Mouse (Mus musculus) fat pad, adult 2 months (tissue): ENCODE results near the gene Enkd1.

Experiments
- DNase-seq: peaks from one replicate; pipeline ENCODE4 v3.0.0-alpha.2; 2011; ENCODE audit warnings: low read depth, low spot score; ENCODE audit errors: extremely low read depth

Enkd1 gene

GRCm38 (mm10) chr8:105702731-105703415, 5.1 kb downstream of the Enkd1 start:
- no peak for DNase-seq

DNA sequence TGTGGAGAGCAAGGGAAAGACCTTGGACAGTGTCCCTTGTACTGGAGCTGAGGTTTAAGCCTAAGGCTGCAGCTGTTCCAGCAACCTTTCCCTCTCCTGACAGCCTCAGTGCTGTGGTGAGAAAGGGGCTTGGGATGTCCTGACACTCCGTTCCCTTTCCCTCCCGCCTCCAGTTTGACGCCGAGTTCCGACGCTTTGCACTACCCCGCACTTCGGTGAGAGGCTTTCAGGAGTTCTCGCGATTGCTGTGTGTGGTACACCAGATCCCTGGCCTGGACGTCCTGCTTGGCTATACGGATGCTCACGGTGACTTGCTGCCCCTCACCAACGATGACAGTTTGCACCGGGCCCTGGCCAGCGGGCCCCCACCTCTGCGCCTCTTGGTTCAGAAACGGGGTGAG, 6.0 kb downstream of the Enkd1 start:
- DNase-seq = no peak

GRCm38 (mm10) chr8:105700966-105701824, 6.8 kb downstream of the Enkd1 start, which contains the start of the genes Acd and Pard6a:
TSS of gene Acd (minus strand) at chr8:105701102.
TSS of gene Pard6a (plus strand) at chr8:105701148.
- DNase-seq = no peak

DNA sequence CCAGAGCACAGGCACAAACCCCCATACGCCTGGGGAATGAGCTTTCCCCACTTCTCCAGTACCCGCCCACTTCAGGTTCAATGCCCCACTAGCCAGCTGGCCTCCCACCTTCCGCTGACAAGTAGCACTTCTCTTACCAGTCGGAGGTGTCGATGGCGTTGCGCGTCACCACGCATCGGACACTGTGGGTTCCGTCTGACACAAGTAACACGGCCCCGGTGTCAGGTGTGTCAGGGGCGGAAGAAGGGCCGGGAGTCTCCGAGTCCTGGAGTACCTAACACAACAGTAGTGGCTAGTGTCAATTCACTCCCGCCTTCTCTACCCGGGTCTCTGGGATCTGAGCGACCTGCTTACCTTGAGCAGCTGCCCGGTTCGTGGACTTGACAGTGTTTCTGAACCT, 7.4 kb downstream of the Enkd1 start:
- DNase-seq = no peak

- no peak for DNase-seq
Observed at GRCm38 (mm10) chr8:105699488-105700215, 8.4 kb downstream of the Enkd1 start.

- DNase-seq = no peak
Observed at GRCm38 (mm10) chr8:105698734-105699133, 9.3 kb downstream of the Enkd1 start.

GRCm38 (mm10) chr8:105697196-105697780, 10.7 kb downstream of the Enkd1 start:
- no peak for DNase-seq

DNA sequence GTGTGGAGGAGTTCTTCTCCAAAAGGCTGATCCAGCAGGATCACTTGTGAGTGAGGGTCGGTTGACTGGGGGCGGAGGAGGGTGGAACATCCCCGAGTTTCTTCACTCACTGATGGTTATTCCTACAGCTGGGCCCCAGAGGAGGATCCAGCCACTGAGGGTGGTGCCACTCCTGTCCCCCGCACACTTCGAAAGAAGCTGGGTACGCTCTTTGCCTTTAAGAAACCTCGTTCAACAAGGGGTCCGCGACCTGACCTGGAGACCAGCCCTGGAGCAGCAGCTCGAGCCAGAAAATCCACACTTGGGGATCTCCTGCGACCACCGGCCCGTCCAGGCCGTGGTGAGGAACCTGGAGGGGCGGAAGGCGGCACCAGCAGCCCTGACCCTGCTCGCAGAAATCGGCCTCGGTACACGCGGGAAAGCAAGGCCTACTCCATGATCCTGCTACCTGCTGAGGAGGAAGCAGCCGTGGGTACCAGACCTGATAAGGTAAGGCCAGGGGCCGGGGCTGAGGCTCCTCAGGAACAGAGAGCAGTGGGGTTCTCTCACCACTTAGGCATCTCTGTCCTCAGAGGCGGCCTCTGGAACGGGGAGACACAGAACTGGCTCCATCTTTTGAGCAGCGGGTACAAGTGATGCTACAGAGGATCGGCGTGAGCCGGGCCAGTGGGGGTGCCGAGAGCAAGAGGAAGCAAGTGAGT, 12.8 kb downstream of the Enkd1 start:
- DNase-seq = no peak

DNA sequence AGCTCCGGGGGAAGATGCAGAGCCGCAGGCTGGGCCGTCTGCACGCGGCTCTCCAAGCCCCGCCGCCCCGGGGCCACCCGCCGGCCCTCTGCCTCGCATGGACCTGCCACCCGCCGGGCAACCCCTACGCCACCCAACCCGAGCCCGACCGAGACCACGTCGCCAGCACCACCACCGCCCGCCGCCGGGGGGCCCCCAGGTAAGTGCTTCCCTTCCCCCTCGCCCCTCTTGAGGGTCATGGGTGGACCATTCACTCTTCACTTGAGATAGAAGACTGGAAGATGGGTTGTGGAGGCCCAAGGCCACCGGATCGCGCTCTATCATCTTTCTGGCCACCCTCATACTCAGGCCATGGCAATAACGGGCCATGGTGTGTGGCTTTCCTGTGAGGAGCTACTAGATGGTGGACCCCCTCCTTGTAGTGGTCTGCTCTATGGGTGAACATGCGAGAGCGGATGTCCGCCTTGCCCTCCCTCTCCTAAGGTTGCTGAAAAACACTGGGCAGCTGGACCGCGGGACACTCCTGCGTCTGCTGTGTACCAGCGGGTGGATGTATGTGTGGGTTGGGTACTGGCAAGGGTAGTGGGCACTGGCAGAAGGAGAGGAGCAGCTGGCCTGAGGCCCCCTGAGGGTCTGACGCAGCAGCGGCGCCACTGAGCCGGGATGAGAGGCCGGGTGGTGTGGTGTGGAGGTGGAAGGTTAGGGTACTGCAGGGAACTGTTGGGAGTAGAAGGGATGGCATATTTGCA, 13.8 kb downstream of the Enkd1 start:
- no peak for DNase-seq

GRCm38 (mm10) chr8:105693648-105694047, 14.4 kb downstream of the Enkd1 start:
- DNase-seq = no peak

DNA sequence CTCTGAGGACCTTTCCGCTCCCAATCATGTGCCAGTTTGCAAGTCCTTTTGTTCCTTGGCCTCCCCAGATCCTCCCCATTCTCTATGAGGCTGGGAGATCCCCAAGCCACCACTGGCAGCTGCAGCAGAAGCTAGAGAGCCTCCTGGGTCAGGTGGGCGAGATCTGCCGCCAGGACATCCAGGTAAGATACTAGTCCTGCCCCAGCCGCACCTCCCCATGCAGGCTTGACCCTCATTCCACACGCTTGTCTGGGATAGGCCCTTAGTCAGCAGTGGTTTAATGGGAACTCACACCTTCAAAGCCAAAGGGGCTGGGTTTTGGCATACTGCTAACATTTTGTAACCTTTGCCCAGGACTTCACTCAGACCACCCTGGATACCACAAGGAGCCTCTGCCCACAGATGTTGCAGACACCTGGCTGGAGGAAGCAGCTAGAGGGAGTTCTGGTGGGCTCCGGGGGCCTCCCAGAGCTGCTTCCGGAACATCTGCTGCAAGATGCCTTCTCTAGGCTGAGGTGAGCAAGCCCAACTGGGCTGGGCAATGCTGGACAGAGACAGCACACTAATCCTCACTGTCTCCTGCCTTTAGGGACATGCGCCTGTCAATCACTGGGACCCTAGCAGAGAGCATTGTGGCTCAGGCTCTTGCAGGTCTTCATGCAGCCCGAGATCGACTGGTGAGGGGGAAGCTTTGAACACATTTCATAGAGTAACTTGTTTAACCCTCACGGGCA, 15.4 kb downstream of the Enkd1 start:
- no peak for DNase-seq

DNA sequence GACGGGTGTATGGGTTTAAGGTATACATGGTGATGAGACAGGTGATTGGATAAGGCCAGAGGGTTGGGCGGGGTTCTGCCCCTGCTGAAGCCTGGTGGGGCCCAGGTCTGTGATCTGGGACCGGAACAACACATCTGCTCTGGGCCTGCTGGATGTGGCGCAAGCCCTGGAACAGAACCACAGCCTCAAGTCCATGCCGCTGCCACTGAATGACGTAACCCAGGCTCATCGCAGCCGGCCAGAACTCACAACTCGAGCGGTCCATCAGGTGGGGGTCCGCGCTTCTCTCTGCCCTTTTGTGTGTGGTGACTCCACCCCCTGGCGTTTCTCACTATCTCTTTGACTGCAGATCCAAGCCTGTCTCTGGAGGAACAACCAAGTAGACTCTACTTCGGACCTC, 17.0 kb downstream of the Enkd1 start:
- no peak for DNase-seq

- DNase-seq = no peak
Observed at GRCm38 (mm10) chr8:105689983-105690360, 18.0 kb downstream of the Enkd1 start.

GRCm38 (mm10) chr8:105689256-105689982, 18.6 kb downstream of the Enkd1 start:
- DNase-seq = no peak

DNA sequence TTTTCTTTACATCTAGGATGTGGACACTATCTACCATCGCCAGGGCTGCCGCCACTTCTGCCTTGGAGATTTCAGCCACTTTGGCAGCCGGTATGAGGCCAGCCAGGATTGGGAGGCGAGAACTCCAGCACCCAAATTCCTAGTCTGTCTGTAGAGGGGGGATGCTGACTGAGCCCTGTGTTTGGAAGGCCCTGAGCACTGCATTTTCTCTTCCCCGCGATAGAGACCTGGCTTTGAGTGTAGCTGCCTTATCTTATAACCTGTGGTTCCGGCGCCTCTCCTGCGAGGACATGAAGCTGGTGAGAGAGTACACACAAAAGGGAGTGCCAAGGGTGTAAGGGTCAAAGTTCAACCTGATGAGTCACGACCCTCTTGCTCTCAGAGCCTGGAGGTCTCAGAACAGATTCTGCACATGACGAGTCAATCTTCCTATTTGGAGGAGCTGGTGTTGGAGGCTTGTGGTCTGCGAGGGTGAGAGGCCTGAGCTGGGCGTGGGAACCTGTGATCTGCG, 19.7 kb downstream of the Enkd1 start:
- no peak for DNase-seq

- no peak for DNase-seq
Observed at GRCm38 (mm10) chr8:105687512-105687911, 20.5 kb downstream of the Enkd1 start.

DNA sequence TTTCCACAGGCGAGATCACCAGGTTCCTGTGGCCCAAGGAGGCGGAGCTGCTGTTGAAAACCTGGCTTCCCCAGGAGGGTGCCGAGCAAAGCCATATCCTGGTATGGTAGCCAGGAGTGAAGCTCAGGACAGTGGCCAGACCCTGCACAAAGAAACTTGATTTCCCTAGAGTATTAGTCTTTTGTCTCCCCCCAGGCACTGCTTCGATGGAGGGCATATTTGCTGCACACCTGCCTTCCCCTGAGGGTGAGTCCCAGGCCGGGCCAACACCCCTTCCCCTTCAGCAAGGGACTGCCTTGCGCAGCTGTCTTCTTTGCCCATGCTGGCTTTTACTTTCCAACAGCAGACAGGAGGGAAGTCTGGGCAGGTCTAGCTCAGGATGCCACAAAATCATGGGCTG, 21.5 kb downstream of the Enkd1 start:
- DNase-seq = no peak

DNA sequence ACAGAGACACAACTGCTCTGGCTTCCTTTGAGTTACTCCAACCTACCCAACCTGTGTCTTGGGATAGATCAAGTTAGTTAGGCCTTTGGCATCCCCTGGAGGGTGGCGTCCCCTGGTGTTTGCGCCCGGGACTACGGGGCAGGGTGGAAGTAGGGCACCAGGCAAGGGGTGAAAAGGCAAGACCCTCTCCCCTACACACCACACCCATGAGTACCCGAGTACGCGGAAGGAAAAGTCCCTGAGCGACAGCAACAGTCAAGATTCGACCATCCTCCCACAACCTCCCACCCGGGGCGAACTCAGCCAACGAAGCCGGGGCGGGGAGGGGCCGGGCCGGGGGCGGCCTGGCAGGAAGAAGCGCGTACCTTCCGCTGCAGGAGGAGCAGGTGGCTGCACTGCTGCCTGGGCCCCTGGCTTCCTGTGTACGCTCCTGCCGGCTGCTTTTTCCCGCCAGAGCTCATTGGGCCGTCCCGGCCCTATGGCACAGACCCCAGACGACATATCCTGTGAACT, 22.2 kb downstream of the Enkd1 start, which contains the start of gene Carmil2:
TSS of gene Carmil2 (plus strand) at position 479 of the 513 bp plus-strand sequence.
- DNase-seq = no peak
